Mouse (Mus musculus) E14TG2a.4 (cell line): ENCODE data around the gene Prdm10.

Source experiments
- H3K27me3 ChIP-seq: 2 replicates; pipeline ENCODE4 v1.6.1; 2014; ENCODE audit warnings: low read length, control low read depth; ENCODE audit not compliant: insufficient read depth
- H3K36me3 ChIP-seq: 2 replicates; pipeline ENCODE4 v1.6.1; 2014; ENCODE audit warnings: low read length, control low read depth; ENCODE audit not compliant: insufficient read depth
- H3K4me1 ChIP-seq: replicated peaks from 2 replicates; pipeline ENCODE4 v1.6.1; 2014; ENCODE audit warnings: low read depth, low read length, control low read depth
- H3K4me3 ChIP-seq: replicated peaks from 2 replicates; pipeline ENCODE4 v1.5.1; 2014; ENCODE audit warnings: mild to moderate bottlenecking, low read length
- H3K9me3 ChIP-seq: 2 replicates; pipeline ENCODE4 v1.6.1; 2014; ENCODE audit warnings: low read length, control low read depth
- CTCF ChIP-seq: conservative IDR thresholded peaks from 2 replicates; pipeline ENCODE4 v1.5.1; 2014; ENCODE audit warnings: low read length
- NANOG ChIP-seq: IDR thresholded peaks from 2 replicates; pipeline ENCODE4 v1.6.1; 2014; ENCODE audit warnings: borderline replicate concordance, low read length, mixed read lengths
- POU5F1 ChIP-seq: IDR thresholded peaks from 2 replicates; pipeline ENCODE4 v1.6.1; 2014; ENCODE audit warnings: low read length, borderline replicate concordance

Prdm10 gene

DNA sequence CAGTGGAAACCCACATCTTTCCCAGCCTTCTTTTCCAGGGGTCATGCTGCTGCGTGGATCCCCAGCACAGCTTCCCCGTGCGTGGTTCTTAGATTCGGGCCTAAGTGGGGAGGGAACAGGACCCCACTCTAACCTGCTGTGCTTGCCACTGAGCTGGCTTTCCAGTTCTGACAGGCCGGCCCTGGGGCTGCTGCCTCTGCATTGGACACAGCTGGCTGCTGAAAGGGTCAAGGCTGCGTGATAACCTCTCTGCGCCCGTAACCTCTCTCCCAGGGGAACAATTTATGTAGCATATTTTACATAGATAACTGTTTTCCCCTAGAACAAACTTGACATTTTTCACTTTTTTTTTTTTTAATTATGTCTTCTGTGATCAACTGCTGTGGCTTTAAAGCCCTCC is 84.7 kb downstream of the Prdm10 start:
- H3K4me3 ChIP-seq, result no peak overlapping the region
- H3K36me3 ChIP-seq, result peaks cover 59% of the 10 kb centered on the region
- no peaks in the 10 kb centered on the region for H3K9me3 ChIP-seq
- TF ChIP-seq NANOG, result no peak
- TF ChIP-seq POU5F1, result no peak
- TF ChIP-seq CTCF, result no peak
- H3K27me3 ChIP-seq, result no peaks in the 10 kb centered on the region
- peaks cover 5% of the 10 kb centered on the region for H3K4me1 ChIP-seq

DNA sequence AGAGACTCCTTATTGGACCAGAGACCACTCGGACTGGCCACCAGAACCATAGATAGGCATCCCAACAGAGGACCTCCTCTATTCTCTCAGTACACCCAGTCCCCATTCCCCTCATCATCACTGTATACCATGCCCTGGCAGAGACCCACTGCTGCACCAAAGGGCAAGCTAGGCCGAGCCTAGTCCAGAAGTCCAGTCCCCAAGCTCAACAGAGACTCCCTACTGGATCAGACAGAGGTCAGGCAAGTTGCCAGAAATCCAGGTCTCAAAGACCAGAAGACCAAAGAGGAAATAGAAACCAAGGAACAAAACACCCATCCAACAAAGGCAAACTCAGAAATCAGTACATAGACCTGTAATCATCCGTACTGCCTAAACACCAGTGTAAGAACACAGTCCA is 91.4 kb downstream of the Prdm10 start:
- H3K9me3 ChIP-seq, result no peaks in the 10 kb centered on the region
- peaks cover 19% of the 10 kb centered on the region for H3K36me3 ChIP-seq
- H3K4me1 ChIP-seq, result peaks cover 18% of the 10 kb centered on the region
- no peak for TF ChIP-seq NANOG
- no peak for TF ChIP-seq CTCF
- TF ChIP-seq POU5F1, result no peak
- H3K4me3 ChIP-seq, result no peak overlapping the region
- no peaks in the 10 kb centered on the region for H3K27me3 ChIP-seq

DNA sequence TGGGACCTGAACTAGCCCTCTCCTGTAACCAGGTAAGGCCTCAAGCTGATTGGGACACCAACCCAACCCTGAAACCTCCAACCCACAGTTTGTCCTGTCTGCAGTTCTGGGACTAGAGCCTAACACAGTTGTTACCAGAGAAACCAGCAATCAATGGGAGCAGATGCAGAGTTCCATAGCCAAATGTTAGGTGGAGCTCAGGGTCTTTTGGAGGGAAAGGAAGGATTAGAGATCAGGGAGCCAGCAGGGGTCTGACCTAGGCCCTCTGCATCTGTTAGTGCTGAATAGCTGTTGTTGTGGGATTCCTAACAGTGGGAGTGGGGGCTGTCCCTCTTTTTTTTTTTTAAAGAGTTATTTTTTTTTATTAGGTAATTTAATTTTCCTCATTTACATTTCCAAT is 96.3 kb downstream of the Prdm10 start:
- TF ChIP-seq POU5F1 (no peak), NANOG (peak; percentile 73; the same call in 1 of the 2 replicates)
- Histone ChIP-seq H3K36me3 (peaks cover 14% of the 10 kb centered on the region), H3K4me1 (peaks cover 63% of the 10 kb centered on the region), H3K27me3 (no peaks in the 10 kb centered on the region), H3K9me3 (no peaks in the 10 kb centered on the region), H3K4me3 (no peak overlapping the region)

DNA sequence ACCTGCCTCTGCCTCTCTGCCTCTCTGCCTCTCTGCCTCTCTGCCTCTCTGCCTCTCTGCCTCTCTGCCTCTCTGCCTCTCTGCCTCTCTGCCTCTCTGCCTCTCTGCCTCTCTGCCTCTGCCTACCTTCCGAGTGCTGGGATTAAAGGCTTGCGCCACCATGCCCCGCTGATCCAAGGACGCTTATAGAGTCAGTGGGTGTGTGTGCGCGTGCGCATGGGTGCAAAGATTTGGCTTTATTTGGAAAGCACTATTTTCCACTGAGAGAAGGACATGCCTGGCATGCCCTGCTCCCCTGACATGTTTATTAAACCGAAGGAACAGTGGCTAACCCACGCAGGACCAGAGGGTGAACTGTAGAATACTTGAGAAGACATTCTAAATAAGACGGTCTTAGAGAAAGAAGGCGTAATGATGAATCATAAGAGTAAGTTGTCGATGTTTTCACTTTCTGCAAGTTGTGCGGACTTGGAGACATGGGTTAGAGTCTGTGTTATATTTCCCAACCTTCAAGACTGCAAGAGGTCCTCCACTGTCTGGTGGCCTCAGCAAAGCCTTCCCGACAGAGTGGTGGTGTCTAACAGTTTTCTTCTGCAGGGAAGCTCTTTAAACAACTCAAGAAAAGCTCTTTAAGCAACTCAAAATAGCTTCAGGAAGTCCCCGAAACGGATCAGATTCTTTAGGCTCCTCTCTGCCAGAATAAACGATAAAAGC is 104.6 kb downstream of the Prdm10 start:
- Histone ChIP-seq H3K4me1 (peaks cover 66% of the 10 kb centered on the region), H3K36me3 (peaks cover 15% of the 10 kb centered on the region), H3K9me3 (no peaks in the 10 kb centered on the region), H3K4me3 (peak overlapping the region; percentile 89), H3K27me3 (no peaks in the 10 kb centered on the region)
- no peak for TF ChIP-seq NANOG
- no peak for TF ChIP-seq POU5F1
- TF ChIP-seq CTCF, result no peak

DNA sequence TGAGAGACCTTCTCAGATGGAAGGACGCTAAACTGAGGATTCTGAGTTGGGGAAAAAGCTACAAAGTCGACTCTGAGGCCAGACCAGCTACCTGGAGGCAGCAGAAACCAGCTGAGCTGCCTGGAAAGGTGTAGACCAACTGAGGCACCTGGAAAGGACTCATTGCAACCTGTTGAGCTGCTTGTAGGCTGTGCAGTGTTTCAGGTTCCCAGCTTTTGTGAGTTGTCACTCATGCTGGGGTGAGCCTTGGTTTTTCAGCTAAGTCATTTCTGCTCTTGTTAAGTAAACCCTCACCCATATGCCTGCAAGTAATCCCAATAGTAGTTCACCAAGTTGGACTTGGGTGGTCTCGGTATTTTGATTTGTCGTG is 105.1 kb downstream of the Prdm10 start:
- Histone ChIP-seq H3K4me3 (peak overlapping the region; percentile 89), H3K27me3 (no peaks in the 10 kb centered on the region), H3K9me3 (no peaks in the 10 kb centered on the region), H3K4me1 (peaks cover 60% of the 10 kb centered on the region), H3K36me3 (peaks cover 20% of the 10 kb centered on the region)
- TF ChIP-seq POU5F1 (no peak), CTCF (no peak), NANOG (no peak)

DNA sequence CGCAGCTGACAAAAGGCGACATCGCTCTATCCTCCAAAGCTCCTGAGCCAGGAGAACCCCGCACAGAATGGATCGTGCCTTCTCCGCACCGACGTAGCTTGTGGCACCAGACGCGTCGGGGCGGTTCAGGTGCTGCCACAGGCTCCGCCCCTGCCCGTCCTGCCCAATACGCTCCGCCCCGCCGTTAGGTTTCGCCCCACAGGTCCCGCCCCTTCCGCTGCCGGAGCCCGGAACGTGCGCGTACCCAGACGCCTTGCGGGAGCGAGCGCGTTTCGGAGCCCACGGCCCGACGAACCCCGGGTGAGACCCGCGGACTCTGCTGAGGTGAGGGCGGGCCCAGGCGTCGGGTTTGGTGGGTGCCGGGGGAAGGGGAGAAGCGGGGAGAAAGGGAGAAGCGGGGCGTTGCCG is 105.6 kb downstream of the Prdm10 start, which contains the start of gene Nfrkb:
Nfrkb (plus strand) TSS at position 246 of the 408 bp plus-strand sequence.
- peaks cover 25% of the 10 kb centered on the region for H3K36me3 ChIP-seq
- no peaks in the 10 kb centered on the region for H3K9me3 ChIP-seq
- peak within 1 kb of the TSS; percentile 89 for H3K4me3 ChIP-seq
- H3K27me3 ChIP-seq, result no peaks in the 10 kb centered on the region
- H3K4me1 ChIP-seq, result peaks cover 56% of the 10 kb centered on the region
- TF ChIP-seq POU5F1 (no peak), CTCF (no peak), NANOG (no peak)

DNA sequence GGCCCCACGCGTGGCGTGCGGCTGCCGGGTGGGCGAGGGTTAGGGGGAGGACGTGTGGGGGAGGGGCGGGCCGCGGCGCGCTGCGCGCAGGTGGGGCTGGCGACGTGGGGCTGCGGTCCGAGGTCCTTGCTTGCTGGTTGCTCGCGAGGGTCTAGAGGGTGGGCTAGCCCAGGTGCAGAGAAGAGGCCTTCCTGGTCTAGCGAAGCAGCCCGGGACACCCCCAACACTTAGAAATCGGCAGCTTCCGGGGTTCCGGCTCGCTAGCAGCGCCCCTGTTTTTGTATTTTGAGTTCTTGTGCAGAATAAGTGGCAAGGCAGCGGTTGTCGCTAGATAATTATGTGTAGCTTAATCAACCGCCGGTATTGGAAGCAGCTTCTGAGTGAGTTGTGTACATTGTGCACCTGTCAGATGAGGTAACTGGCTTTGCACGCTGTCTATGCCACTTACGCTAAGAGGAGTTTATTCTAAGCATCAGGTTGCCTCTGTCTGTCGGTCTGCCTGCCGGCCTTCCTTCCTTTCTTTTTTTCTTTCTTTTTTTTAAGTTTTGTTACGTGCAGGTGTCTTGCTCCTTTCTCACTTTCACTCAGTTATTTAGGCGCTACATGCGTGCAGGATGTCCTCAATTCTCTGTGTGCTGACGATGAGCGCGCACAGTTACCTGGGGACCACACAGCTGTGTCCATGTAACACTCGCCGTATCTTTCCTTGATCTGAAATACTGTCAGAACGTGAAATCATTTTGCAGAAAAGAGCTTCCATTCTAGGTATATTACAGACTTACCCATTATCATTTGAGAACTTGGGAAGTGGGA is 106.2 kb downstream of the Prdm10 start:
- H3K36me3 ChIP-seq, result peaks cover 31% of the 10 kb centered on the region
- peak overlapping the region; percentile 89 for H3K4me3 ChIP-seq
- H3K4me1 ChIP-seq, result peaks cover 50% of the 10 kb centered on the region
- H3K9me3 ChIP-seq, result no peaks in the 10 kb centered on the region
- no peaks in the 10 kb centered on the region for H3K27me3 ChIP-seq
- no peak for TF ChIP-seq POU5F1
- no peak for TF ChIP-seq CTCF
- TF ChIP-seq NANOG, result no peak

DNA sequence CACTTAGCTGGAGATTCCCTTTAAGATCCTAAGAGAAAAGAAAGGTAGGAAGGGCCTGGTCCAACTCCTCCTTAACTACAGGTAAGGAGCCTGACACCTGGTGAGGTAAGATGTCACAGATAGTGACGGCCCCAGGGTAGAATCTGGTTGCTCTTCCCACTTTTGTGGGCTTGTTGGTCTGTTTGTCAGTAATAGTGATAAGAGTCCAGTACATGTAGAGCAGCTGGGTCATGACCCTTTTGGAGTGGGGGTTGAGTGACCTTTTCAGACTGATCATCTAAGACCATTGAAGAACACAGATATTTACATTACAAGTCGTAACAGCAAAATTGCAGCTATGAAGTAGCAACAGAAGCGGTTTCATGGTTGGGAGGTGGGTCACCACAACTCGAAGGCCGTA is 106.9 kb downstream of the Prdm10 start:
- TF ChIP-seq NANOG, result no peak
- TF ChIP-seq POU5F1, result no peak
- no peak for TF ChIP-seq CTCF
- peak overlapping the region; percentile 89 for H3K4me3 ChIP-seq
- peaks cover 44% of the 10 kb centered on the region for H3K4me1 ChIP-seq
- H3K27me3 ChIP-seq, result no peaks in the 10 kb centered on the region
- peaks cover 38% of the 10 kb centered on the region for H3K36me3 ChIP-seq
- no peaks in the 10 kb centered on the region for H3K9me3 ChIP-seq
